Mouse (Mus musculus) c-Kit-positive CD71-positive TER-119-positive erythroid progenitor cells, embryonic 14.5 days (primary cell): Measurements from ENCODE around the gene Fbxo44.

Experiments used
- DNase-seq: peaks from one replicate; pipeline ENCODE4 v3.0.0-alpha.2; 2013; ENCODE audit warnings: low spot score

The Fbxo44 gene

GRCm38 (mm10) chr4:148165551-148165950, 5.3 kb upstream of the Fbxo44 start:
- DNase-seq: no peak

- DNase-seq: no peak
These were observed 4.2 kb upstream of the Fbxo44 start for GRCm38 (mm10) chr4:148164461-148164860.

- no peak for DNase-seq
These were observed 3.7 kb upstream of the Fbxo44 start for GRCm38 (mm10) chr4:148164002-148164439.

- DNase-seq: peak; percentile 78
These were observed 492 bp downstream of the Fbxo44 start for GRCm38 (mm10) chr4:148159544-148160435.

GRCm38 (mm10) chr4:148158436-148159348, 1.6 kb downstream of the Fbxo44 start:
- DNase-seq: no peak

DNA sequence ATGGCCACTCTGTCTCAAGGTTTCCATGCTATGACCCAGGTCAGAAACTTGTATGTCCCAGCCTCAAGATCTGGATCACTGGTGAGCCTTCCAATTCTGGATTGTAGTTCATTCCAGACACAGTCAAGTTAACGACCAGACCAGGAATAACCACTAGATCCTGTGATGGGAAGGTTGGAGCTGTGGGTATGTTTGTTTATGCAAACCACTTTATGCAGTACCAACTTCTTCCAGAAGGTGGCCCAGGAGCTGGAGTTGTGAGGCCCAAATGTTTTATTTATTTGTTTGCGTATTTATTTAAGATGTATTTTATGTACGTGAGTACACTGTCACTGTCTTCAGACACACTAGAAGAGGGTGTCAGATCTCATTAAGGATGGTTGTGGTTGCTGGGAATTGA, 5.3 kb downstream of the Fbxo44 start:
- DNase-seq: peak; percentile 48

- DNase-seq: no peak
These were observed 6.3 kb downstream of the Fbxo44 start for GRCm38 (mm10) chr4:148154006-148154405.

- DNase-seq: no peak
These were observed 7.7 kb downstream of the Fbxo44 start for GRCm38 (mm10) chr4:148152547-148152946.

- DNase-seq: peak; percentile 77
These were observed 8.8 kb downstream of the Fbxo44 start, which contains the start of gene Fbxo6 for GRCm38 (mm10) chr4:148151267-148152168. Fbxo6 (minus strand) TSS chr4:148152140.

GRCm38 (mm10) chr4:148150953-148151266, 9.4 kb downstream of the Fbxo44 start:
- peak; percentile 39 for DNase-seq

DNA sequence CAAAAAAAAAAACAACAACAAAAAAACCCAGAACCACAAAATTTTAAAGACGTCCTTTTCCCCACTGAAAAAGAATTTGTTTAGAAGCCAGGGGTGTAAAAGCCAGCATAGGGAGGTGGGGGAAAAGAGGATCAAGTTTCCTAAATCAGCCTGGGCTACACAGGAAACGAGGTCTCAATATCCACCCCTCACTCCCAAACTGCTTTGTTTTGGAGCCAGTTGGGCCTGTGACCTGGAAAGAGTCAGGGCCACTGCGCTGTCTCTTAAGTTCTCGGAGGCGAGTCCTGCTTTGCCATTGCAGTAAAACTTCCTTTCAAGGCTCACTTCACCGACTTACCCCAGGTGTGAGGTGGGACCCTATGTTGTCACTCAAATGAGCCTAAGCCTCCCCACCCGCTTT, 10.0 kb downstream of the Fbxo44 start:
- no peak for DNase-seq

GRCm38 (mm10) chr4:148149540-148149939, 10.7 kb downstream of the Fbxo44 start:
- no peak for DNase-seq

DNA sequence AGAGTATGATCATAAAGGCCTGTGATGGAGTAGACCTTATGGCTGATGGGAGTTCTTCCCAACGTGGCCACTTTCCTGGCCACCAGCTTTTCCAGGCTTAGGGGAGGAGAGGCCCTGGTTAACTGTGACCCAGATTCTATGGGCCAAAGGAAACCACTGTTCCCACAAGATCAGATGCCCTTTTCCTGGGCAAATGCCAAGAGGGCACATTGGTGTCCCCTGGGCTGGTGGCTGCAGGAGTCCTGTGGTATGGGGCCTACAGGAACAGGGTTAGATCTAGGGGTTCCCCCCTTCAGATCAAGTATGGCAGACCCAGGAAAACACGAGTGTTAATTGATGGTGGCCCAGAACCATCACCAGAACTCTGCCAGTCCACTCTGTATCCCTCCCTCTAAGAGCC, 12.6 kb downstream of the Fbxo44 start:
- DNase-seq: no peak

DNA sequence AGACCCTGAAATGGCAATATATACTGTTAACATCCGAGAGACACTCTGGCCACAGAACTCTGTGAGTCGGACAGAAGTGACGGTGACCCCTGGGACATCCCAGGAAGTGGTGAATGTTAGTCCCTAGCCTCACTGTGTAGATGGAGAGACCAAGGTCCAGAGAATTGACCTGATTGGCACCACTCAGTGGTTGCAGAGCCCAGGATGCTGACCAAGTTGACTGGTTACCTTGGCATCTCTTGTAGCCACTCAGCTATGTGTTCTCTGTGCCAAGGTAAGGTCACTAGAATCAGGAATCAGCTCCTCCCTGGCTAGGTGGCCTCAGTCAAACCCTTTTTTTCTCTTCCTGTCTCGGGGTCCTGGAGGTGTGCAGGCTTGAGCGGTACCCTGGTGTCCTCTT, 16.6 kb downstream of the Fbxo44 start:
- no peak for DNase-seq

DNA sequence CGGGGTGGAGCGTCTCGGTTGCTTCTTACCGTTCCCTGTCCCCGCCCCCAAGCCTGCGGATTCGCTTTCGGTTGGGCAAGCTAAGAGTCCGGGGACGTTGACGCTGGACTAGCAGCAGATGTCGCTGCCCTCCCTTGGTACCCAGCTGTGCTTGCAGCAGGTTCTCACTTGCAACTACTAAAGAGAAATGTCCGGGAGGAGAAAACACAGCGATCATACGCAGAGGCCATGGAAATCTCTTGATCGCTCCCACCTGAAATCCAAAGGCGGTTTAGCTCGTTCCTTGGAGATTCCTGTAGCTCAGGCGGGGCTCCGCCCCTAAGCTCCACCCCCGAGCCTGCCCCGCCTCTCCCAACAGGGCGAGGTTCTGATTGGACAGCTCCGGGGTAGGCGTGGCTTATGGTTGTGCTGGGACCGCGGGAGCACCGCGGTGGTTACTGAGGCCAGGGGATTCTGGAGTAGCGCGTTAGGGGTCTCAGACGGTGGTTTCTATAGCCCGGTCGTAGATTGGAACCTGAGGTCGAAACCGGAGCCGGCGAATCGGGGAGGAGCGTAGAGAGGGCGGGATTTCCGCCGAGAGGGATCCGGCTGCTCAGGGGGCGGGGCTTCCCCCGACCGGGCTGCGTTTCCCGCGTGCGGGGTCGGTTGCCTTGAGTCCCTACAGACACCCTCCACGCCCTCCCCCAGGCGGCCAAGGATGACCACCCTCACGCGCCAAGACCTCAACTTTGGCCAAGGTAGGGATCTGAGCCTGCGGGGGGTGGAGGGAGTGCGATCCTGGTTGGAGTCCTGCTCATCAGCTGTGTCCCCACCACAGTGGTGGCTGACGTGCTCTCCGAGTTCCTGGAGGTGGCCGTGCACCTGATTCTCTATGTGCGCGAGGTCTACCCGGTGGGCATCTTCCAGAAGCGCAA, 19.9 kb downstream of the Fbxo44 start:
- DNase-seq: peak; percentile 91

- DNase-seq: no peak
These were observed 20.6 kb downstream of the Fbxo44 start for GRCm38 (mm10) chr4:148139767-148140097.

- no peak for DNase-seq
These were observed 22.8 kb downstream of the Fbxo44 start for GRCm38 (mm10) chr4:148137503-148137902.

GRCm38 (mm10) chr4:148134988-148135387, 25.3 kb downstream of the Fbxo44 start:
- no peak for DNase-seq

DNA sequence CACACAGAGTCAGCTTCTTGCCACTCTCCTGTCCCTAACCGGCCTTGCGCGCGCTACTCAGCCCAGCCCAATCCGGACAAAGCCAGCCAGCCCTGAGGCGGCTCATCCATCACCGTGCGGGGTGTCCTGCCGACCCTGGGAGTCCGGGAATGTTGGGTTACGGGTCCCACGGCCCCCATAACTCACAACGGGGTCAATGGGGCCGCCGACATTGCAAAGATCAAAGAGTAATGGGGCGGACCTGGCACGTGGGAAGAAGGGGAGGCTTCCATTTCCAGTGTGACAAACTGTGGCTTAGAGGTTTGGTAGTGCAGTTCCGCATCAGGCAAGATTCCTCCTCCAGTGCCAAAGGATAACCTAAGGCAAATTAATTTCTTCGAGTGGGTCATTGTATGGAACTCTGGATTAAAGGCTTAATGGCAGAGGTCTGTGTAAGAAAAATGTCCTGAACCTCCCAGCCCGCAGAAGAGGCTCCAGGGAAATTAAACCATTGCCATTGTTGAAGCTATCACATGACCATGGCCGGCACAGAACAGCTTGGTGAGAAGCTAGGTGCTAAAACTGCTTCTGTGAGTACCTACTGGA, 28.7 kb downstream of the Fbxo44 start:
- no peak for DNase-seq
